Mouse (Mus musculus): ENCODE data around the gene Ccdc91.

GRCm38 (mm10) chr6:147490120-147490519 lies 14.5 kb downstream of the Ccdc91 start:
- TF ChIP-seq GATA1 (IDR thresholded peaks at IDR 0.05; ENCODE audit: low read length), result no peak
- TF ChIP-seq TAL1 (IDR thresholded peaks at IDR 0.05; ENCODE audit: low read length), result no peak

Data from erythroblast, embryonic 14.5 days (primary cell).